Mouse (Mus musculus) right cerebral cortex, postnatal 14 days (tissue): Measurements from ENCODE around the gene Pde4d.
A peak's percentile ranks its signal among the peaks of the same experiment; 100 is the strongest.

Source experiments
- DNase-seq: peaks from one replicate; pipeline ENCODE4 v3.0.0; 2022

Pde4d gene

GRCm38 (mm10) chr13:109915501-109915900 lies 1465.8 kb downstream of the Pde4d start:
- DNase-seq: no peak

- DNase-seq: no peak
Observed at GRCm38 (mm10) chr13:109915964-109916363, 1466.2 kb downstream of the Pde4d start.

- no peak for DNase-seq
Observed at GRCm38 (mm10) chr13:109917551-109917950, 1467.8 kb downstream of the Pde4d start.

GRCm38 (mm10) chr13:109918631-109919030 lies 1468.9 kb downstream of the Pde4d start:
- no peak for DNase-seq

GRCm38 (mm10) chr13:109920256-109920655 lies 1470.5 kb downstream of the Pde4d start:
- no peak for DNase-seq

- no peak for DNase-seq
Observed at GRCm38 (mm10) chr13:109921336-109922038, 1471.7 kb downstream of the Pde4d start.

GRCm38 (mm10) chr13:109922228-109922627 lies 1472.5 kb downstream of the Pde4d start:
- DNase-seq: no peak

- no peak for DNase-seq
Observed at GRCm38 (mm10) chr13:109922782-109923181, 1473.0 kb downstream of the Pde4d start.

- no peak for DNase-seq
Observed at GRCm38 (mm10) chr13:109924771-109925170, 1475.0 kb downstream of the Pde4d start.

GRCm38 (mm10) chr13:109926277-109926920 lies 1476.7 kb downstream of the Pde4d start:
- DNase-seq: peak; percentile 72

- no peak for DNase-seq
Observed at GRCm38 (mm10) chr13:109927782-109928181, 1478.0 kb downstream of the Pde4d start.

- peak; percentile 62 for DNase-seq
Observed at GRCm38 (mm10) chr13:109932688-109933087, 1482.9 kb downstream of the Pde4d start.

GRCm38 (mm10) chr13:109933554-109933953 lies 1483.8 kb downstream of the Pde4d start:
- no peak for DNase-seq

GRCm38 (mm10) chr13:109936866-109937265 lies 1487.1 kb downstream of the Pde4d start:
- DNase-seq: no peak

- DNase-seq: no peak
Observed at GRCm38 (mm10) chr13:109944822-109945551, 1495.2 kb downstream of the Pde4d start.

- DNase-seq: no peak
Observed at GRCm38 (mm10) chr13:109951466-109951865, 1501.7 kb downstream of the Pde4d start.

GRCm38 (mm10) chr13:109954189-109954588 lies 1504.4 kb downstream of the Pde4d start:
- no peak for DNase-seq

GRCm38 (mm10) chr13:109957953-109958352 lies 1508.2 kb downstream of the Pde4d start:
- DNase-seq: no peak

GRCm38 (mm10) chr13:109982821-109983443 lies 1533.2 kb downstream of the Pde4d start:
- no peak for DNase-seq

- DNase-seq: no peak
Observed at GRCm38 (mm10) chr13:109985411-109985810, 1535.7 kb downstream of the Pde4d start.

- no peak for DNase-seq
Observed at GRCm38 (mm10) chr13:109985892-109986291, 1536.1 kb downstream of the Pde4d start.

- peak; percentile 51 for DNase-seq
Observed at GRCm38 (mm10) chr13:109992775-109993505, 1543.2 kb downstream of the Pde4d start.
